Mouse (Mus musculus) spleen, adult 18-20 months (tissue): Measurements from ENCODE around the gene Daam2.
"Not testable (repeated sequence)": the region's sequence is repeated elsewhere in the genome, so short reads cannot be mapped to it uniquely, and the experiment has no call there.

Source experiments
- DNase-seq, 2 experiments: peaks; one replicate each; pipeline ENCODE4 v3.0.0; 2022; ENCODE audit warnings: mixed read lengths in 2 of 2

Daam2 gene

DNA sequence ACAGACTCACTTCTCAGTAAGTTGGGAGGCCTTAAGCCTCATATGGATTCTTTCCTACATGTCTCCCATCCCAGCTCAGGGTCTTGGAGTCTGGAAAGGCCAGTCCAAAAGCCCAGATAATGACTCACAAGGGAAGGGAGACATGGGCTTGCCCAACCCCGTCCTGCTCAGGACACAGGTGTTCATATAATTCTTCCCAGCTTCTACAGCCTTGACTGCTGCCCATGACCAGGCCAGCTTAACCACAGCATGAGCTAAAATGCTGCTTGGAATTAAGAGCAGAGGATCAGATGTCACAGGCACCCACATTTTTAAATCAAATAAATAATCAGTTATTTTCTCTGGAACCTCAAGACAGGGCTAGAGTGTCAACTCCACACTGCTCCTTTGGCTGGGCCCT, 89.0 kb downstream of the Daam2 start:
- DNase-seq: no peak

DNA sequence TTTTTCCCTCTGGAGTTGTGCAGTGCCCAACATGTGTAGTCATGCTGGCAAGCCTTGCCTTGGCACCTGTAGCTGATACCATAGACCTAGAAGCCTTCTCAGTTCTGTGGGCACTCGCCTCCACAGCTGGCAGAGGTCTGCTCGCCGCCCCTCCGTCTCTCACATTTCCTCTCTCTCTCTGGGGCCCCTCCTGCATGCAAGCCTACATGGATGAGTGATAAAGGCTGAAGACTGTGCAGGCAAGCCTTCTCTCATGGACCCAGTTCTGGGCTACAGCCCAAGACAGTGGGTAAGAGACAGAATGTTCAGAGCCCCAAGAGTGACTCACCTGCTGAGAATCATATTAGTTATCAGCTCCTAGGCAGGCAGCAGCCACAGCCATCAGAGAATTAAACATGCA, 90.1 kb downstream of the Daam2 start:
- no peak for DNase-seq

DNA sequence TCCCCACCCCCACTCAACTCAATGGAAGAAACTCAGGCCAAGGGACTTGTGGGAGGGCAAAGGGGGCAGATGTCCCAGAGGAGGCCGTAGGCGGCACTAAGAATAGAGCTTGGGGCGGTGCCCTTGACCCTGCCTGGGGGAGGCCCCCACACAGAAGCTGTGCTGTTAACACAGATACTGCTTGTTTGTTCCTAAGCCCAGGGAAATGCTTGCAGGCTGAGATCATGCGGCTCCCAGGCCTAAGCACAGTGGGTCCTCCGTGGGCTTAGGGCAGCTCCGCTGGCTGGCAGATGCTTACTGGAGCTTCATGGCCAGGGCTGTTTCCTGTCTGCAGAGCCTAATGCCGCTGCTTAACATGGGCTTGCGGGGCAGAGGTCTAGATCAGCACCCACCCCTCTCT, 91.5 kb downstream of the Daam2 start:
- DNase-seq: no peak

DNA sequence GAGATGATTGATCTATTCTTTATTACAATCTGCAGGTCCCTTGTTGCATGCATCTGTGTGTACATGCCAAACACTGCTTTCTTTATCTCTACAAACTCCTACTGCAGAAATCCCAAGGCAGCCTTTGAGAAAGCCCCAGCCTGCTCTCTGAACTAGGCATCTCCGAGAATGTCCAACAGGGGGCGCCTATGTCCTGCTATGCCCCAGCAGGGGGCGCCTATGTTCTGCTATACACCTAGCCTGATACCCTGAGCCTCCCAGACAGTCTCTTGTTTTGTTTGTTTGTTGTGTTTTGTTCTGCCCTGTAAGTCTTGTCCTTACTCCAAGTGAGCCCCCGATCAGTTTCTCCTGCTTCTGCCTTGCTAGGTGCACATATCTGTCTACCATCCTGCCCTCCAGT, 95.9 kb downstream of the Daam2 start:
- peak in 1 of 2 experiments; percentile 43 for DNase-seq

DNA sequence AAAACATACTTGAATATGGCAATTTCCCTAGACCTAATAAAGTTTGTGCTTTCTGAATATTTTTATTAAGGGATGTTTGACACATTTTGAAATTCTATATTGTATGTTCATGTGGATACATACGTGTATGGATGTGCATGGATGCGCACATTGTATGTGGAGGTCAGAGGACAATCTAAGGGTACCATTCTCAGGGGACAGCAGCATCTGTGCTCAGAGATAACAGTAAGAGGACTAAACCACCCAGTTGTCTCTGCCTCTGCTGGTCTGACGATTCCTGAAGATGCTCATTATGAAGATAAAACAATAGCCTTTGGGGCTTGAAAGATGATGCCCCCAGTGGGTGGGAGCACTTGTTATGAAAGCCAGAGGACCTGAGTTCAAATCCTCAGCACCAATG, 99.3 kb downstream of the Daam2 start:
- DNase-seq: no peak

DNA sequence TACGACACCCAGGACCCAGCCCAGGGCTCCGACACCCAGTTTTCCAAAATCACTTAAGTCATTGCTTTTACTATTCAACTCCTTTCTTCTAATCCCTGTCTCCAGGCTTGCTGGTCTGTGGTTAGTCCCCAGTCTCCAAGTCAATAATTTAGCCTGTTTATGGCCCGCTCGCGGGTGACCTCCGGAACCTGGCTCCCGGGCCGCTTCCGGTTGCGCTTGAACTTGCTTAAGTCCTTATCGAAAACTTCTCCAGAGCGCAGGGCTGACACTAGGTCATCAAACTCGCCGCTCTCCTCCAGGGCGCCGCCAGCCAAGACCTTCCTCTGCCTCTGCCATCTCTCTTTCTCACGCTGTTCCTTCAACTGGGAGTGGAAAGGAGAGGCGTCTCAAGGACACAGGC, 105.8 kb downstream of the Daam2 start:
- DNase-seq: no peak

DNA sequence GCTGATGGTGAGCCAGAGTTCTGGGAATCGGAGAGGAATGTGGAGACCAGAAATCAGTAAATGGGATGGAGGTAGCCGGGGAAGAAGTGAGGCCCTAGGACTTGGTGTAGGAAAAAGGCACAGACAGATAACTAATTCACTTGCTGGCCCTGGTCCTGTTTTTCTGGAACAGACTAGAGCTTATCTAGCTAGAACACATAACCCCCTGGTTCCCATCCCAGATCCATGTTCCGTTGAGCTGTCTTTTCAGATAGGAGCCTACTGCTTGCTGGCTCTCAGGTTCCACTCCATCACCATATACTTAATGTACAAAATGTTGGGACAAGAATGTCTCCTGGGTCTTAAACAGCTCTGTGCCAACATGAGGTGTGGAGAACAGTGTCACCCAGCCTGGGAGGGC, 106.3 kb downstream of the Daam2 start:
- no peak for DNase-seq

DNA sequence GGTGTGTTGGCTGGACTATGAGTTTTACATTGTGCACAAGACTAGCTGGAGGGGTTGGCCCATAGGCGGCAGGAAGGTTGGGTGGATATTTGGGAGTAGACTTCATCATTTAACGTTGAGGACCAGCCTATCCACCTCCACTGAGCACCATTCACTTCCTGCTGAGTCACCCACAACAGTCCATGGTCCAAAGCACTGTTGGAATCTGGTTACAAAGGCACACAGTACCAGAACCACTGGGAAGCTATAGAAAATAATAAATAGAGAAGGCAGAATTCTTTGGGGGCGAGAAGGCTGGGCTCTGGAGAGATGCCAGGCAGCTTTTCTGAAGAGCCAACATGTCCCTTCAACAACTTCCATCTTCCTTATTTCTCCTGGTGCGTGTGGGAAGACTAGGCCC, 107.8 kb downstream of the Daam2 start:
- DNase-seq: no peak

DNA sequence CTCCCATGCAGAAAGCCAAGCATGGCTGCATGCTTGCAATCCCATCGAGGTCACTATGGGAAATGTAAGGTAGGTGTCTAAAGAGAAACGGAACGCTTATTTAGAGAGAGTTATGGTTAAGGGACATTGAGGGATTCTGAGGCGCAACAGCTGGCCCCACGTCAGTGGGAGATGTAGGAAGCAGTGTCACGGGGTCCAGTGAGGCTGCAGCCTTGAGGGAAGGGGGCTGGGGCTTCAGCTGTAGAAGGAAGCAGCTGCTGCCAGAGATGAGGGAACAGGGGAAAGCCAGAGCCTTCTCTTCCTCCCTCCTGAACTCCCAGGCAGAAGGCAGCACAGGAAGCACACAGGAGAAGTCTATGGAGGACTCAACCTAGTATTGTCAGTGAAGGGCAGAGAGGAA, 113.2 kb downstream of the Daam2 start:
- DNase-seq: no peak

DNA sequence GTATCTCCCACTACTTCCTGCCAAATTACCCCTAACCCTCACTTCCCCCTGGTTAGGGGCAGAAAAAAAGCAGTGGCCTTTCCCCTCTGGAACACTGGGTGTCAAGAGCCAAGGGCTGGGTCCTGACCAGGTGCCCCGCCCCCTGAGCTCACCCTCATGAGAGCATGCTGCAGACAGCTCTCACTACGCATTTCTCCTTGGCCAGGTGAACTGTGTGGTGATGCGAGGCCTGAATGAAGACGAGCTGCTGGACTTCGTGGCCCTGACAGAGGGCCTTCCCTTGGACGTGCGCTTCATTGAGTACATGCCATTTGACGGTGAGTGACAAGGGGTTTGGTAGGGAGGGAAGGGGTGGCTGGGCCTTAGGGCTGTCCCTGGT, 114.9 kb downstream of the Daam2 start:
- no peak for DNase-seq

DNA sequence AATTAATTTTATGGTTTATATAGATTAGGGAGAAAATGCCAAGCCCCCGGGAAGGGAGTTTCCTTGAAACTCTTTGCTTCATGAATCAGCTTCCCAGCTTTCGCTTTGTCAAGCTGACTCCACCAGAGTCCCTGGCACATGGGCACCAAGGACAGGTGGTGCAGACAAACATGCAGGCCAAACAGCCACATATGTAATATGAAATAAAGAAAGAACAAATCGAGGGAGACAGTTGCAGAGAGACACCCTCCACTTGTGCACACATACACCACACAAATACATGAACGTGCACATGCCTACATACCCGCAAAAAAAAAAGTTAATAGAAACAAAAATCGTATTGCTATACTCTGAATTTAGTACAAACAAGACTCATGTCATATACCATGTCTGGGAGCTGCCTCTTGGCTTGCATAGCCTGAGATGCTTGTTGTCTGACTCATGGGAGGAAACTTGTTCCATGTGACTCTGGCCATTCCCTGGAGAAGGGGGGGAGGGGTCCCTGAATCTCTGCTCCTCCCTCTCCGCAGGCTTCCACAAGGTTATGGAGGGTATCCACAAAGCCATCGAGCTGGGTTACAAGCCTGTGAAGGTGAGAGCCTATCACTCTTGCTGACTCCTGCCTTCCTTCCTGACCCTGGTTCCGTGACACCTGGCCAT, 115.4 kb downstream of the Daam2 start:
- no peak for DNase-seq

DNA sequence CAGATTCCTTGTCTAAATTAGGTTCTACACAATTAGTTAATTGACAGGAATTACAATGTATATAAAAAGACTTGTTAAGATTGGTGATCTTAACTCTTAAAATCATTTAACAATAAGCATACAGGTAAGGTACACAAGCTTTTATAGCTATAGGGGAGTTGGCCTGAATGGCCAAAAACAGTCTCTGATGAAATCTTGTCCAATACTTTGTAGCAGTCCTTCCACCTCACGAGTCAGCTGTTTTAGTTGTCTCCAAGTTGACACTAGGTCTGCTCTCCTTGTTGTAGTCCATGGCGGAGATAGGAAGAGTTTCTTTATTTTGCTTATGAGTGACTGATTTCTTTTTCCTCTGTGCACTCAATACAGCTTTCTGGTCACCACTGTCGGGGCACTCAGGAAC, 121.3 kb downstream of the Daam2 start:
- not testable (repeated sequence) for DNase-seq

DNA sequence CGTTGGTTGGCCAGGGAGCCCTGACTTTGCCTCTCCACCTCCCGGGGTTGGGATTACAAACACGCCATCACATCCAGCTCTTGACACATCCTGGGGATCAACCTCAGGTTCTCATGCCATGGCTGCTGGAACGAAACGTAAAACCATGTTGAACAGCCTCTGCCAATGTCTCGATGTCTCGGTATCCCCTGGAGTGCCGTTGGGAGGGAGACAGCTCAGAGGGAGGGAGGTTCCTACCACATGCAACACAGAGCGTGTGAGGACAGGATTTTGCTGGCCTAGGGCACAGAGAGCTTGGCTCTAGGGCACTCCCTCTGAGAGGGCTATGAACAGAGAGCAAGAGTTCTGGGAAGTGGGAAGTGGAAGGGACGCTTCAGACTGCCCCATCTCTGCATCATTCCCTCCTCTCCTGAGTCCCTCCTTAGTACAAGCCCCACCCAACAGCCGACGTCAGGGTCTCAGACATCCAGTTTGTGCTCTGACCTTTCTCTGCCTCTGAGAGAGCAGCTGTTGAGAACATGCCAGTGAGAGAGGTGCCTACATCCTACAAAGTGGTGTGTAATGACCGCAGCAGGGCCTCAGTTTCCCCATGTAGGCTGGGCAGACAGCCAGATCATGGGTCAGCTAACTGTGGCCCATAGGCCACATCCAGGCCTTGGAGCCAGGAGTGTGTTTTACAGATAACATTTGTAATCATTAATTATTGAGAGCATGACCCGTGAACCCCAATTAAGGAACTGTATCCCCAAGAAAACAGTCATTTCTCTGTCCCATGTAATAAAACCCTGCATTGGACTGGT, 123.6 kb downstream of the Daam2 start:
- no peak for DNase-seq

DNA sequence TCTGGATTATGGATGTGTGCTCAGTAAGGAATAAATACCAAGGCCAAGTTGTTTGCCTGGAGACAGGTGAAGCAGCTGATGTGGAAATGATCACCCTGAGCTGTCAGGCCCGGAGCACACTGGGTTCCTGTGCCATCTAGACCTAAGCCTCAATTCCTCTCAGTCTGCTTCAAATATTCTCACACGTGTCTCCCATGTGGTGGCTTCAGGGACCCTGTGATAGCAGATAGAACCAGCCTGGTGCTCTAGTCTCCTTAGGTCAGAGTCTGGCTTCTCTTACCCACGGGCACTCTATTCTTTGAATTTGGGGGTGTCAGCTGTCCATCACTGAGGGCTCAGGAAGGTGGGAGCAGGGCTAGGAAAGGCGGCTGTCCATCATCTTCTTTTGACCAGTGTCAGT, 124.4 kb downstream of the Daam2 start:
- DNase-seq: no peak

DNA sequence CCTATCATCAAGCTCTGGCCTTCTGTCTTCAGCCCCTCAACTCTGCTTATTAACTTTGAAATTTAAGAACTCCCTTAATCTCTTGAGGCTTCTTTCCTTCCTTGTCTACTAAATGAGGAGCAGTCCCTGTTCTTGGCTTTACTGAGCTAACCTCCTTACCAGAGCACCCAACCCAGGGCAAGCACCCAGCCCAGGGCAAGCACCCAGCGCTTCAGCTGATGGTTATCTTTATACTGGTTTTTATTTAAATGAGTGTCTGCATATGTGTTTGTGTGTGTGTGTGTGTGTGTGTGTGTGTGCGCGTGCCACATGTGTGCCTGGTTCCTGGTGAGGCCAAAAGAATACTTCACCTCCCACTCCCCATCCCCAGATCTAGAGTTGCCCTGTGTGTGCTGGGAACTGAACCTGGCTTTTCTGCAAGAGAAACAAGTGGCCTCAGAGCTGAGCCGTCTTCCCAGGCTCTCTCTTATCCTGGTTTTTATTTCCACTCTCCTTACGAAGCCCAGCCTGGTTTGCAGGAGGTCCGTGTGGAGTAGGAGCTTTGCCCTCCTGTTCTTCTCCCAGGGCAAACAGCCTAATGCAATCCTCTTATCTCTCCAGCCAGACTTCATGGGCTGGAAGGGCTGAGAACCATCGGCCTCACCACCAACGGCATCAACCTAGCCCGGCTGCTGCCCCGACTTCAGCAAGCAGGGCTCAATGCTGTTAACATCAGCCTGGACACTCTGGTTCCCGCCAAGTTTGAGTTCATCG, 125.1 kb downstream of the Daam2 start:
- DNase-seq: no peak

DNA sequence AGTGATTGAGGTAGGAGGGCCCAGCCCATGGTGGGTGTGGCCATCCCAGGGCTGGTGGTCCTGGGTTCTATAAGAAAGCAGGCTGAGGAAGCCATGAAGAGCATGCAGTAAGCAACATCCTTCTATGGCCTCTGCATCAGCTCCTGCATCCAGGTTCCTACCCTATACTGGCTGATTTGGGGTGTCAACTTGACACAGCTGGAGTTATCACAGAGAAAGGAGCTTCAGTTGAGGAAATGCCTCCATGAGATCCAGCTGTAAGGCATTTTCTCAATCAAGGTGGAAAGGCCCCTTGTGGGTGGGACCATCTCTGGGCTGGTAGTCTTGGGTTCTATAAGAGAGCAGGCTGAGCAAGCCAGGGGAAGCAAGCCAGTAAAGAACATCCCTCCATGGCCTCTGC, 126.8 kb downstream of the Daam2 start:
- DNase-seq: not testable (repeated sequence)

DNA sequence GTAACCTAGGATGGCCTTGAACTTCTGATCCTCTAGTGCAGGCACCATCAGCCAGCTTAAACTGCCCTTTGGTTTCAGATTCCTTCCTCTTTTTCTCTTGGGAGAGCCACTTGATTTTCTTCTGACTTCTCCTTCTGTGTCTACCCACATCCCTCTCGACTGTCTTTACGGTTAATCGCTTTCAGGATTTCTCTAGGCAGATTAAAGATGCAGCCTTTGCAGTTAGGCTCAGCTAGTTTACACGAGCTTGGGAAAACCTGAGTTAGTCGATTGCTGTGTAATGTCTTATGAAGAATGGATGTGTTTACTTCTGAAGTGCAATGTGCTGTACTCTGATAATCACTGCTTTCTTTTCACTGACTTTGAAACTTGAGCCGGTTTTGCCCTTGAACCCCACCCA, 127.5 kb downstream of the Daam2 start:
- no peak for DNase-seq

DNA sequence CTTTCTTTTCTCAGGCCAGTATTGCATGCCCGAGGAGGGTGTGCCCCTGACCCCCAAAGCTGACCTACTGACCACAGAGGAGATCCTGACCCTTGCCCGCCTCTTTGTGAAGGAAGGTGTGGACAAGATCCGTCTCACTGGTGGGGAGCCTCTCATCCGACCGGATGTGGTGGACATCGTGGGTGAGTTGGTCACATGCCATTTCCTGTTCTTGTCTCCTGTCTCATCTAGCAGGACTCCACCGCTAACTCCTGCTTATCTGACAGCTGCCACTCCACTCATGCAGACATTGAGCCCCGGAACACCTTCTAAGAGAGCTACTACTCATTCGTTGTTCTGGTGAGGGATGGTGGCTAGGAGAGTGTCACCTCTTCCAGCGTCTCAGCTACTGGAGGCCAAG, 129.1 kb downstream of the Daam2 start:
- no peak for DNase-seq

DNA sequence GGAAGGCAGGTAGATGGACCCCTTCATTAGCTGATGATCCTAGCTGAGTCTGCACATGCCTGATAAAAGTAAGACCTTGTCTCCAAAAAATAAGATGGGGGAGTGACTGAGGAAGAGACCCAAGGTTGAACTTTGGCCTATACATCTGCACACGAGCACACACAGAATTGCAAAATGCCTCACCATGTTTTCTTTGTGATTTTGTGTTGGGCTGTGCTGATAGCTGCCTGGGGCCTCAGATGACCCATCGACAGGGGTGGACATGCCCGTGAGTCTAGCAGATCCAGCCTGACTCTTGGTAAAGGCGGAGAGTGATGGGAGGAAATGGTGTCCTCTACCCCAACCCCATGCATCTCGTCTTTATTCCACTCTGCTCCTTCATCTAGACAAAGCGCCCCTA, 129.9 kb downstream of the Daam2 start:
- DNase-seq: no peak

DNA sequence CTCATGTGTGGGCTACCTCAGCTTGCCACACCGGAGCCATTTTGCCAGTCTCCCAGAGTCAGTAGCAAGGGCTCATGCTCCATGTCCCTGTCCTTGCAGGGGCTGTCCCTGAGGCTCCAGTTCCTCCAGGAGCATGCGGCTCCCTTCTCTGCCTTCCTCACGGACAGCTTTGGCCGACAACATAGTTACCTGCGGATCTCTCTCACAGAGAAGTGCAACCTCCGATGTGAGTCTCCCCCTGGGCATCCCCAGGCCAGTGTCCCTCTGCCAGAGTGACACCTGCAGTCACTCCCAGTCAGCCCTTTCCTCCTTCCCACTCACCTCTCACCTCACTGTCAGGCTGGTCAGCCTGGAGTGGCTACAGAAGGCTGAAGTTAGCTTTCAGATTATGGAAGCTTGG, 131.1 kb downstream of the Daam2 start:
- DNase-seq: no peak

DNA sequence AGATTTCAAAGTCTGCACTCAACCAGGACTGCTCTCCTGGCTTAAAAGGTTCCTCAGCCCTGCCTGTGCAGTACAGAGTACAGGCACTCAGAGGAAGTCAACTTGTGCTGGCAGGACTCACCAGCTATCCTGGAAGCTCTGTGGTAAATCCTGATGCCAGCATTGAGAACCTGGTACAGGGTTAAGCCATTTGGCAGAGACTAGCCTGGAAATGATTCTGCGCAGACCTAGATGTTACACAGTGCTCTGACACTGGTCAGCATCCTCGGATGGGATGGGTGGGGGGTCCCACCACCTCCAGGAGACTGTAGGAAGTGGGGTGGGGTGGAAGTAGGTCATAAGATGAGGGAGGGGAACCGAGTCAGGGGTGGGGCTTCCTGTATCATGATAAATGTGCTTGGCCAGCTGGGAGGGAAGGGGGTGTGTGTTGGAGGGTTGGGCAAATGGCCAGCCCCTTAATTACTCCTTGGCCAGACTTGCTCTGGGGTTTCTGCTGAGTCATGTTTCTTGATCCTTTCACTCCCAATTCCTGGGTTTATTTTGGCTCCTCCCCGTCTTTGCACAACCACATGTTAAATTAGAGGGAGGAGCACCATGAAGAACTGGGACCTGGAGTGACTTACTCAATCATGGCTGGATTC, 132.0 kb downstream of the Daam2 start:
- no peak for DNase-seq

DNA sequence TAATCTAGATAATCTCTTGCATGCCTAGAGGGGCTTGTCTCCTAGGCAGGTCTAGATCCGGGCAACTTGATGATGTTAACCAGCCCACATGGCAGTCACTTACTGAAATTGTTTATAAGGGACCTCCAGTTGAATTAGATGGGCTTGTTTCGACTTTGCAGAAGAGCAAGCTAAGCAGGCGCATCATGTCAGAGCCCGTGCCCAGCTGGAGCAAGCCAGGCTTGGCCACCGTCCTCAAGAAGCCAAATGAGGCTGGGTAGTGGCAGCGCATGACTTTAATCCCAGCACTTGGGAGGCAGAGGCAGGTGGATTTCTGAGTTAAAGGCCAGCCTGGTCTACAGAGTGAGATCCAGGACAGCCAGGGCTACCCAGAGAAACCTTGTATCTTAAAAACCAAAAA, 133.0 kb downstream of the Daam2 start:
- no peak for DNase-seq

DNA sequence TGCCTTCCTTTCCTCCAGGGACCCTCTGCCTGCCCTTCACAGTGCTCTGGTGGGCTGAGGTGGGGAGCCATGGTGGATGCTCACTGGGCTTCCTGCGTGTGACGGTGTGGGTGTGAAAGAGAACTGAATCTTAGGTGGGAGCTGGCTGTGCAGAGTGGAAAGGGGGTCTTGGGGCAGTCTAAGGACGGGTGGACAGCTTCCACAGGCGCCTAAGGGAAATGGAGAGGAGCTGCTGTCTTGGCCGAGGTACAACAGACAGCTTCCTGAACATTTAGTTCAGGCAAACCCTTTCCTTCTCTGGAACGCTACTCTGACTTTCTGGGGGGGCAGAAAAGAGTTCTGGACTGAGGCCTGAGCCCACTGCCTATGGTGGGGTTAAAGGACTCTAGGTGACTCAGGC, 134.0 kb downstream of the Daam2 start:
- no peak for DNase-seq
